Mouse (Mus musculus) midbrain, embryonic 12.5 days (tissue): ENCODE measurements at regions not wholly inside any gene's neighbourhood (a gene's known extent, or its start where the extent isn't known, plus 50 kb on each side); places are given as distances from the start of the nearest gene placed in this dataset.

Experiments used
- ATAC-seq: fragments of 200-750 bp; cut with Nextera tagmentation; 2 replicates; pipeline ENCODE4 v1.8.0; 2017; ENCODE audit warnings: low read depth, moderate TSS enrichment, moderate library complexity; ENCODE audit not compliant: low FRiP score
- H3K27ac ChIP-seq: fragments of 300-500 bp; sonication (generic); replicated peaks from 2 replicates; pipeline ENCODE4 v1.5.1; 2016; ENCODE audit warnings: mild to moderate bottlenecking
- H3K27me3 ChIP-seq: fragments of 300-500 bp; sonication (generic); 2 replicates; pipeline ENCODE4 v1.6.1; 2016; ENCODE audit warnings: mild to moderate bottlenecking
- H3K36me3 ChIP-seq: fragments of 300-500 bp; sonication (generic); 2 replicates; pipeline ENCODE4 v1.6.1; 2016
- H3K4me1 ChIP-seq: fragments of 300-500 bp; sonication (generic); 2 replicates; pipeline ENCODE4 v1.6.1; 2016
- H3K4me2 ChIP-seq: fragments of 300-500 bp; sonication (generic); replicated peaks from 2 replicates; pipeline ENCODE4 v1.6.1; 2016; ENCODE audit warnings: mild to moderate bottlenecking, moderate library complexity
- H3K4me3 ChIP-seq: fragments of 300-500 bp; sonication (generic); 2 replicates; pipeline ENCODE4 v1.5.1; 2016; ENCODE audit warnings: mild to moderate bottlenecking
- H3K9ac ChIP-seq: fragments of 300-500 bp; sonication (generic); replicated peaks from 2 replicates; pipeline ENCODE4 v1.6.1; 2016; ENCODE audit warnings: mild to moderate bottlenecking, moderate library complexity
- H3K9me3 ChIP-seq: fragments of 300-500 bp; sonication (generic); 2 replicates; pipeline ENCODE4 v1.6.1; 2016; ENCODE audit warnings: mild to moderate bottlenecking
- WGBS: fragments of 180-500 bp; shearing (Covaris S2); methylation state at CpG from one replicate; pipeline ENCODE4 v1.1.7; 2016; 5-methylcytosine and 5-hydroxymethylcytosine counted together

DNA sequence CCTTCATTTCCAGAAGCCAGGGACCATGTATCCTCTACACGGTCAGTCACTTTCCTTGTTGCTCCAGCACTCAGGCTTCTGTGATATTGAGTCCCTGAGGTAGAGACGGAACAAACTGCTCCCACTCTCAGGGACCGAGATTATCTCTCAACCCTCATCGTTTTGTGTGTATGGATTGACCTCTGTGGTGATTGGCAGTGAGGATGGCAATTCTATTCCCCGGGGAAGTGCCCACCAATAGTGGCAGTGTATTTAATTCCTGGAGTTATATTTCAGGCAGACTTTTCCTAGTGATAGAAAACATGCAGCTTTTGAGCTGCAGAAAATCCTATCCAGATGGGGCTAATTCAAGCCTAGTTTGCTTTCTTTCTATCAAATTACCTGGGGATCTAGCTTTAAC, 157.8 kb upstream of the Krr1 start:
- no peak for ATAC-seq
- no peak overlapping the region for H3K27ac ChIP-seq
- no peak overlapping the region for H3K9ac ChIP-seq
- H3K4me3 ChIP-seq = no peak overlapping the region
- WGBS = 70% methylated on average over 5 of the region's 5 CpGs
- H3K9me3 ChIP-seq = no peaks in the 10 kb centered on the region
- H3K36me3 ChIP-seq = no peaks in the 10 kb centered on the region
- no peaks in the 10 kb centered on the region for H3K27me3 ChIP-seq
- H3K4me2 ChIP-seq = no peak overlapping the region
- H3K4me1 ChIP-seq = peaks cover 3% of the 10 kb centered on the region; the same call in 1 of the 2 replicates

DNA sequence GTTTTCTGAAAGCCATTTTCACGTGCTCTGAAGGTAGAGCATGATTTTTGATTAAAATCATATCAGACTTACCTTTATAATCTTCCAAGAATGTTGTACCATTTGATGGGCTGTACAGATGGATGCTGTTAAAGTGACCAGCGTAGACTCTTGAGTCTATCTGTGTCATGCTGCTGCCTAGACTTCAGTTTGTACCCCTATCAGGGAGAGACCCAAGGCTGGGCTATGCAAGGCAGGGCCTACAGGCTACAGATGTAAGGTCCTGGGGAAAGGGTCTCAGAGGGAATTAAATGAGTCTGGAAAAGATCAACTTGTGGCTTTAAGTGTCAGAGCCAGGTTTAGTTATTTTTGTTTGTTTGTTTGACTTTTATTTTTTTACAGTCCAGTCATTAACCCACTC, 157.3 kb upstream of the Krr1 start:
- H3K4me3 ChIP-seq = no peak overlapping the region
- H3K27ac ChIP-seq = no peak overlapping the region
- H3K27me3 ChIP-seq = no peaks in the 10 kb centered on the region
- no peaks in the 10 kb centered on the region for H3K36me3 ChIP-seq
- no peak overlapping the region for H3K9ac ChIP-seq
- H3K4me1 ChIP-seq = peaks cover 3% of the 10 kb centered on the region; the same call in 1 of the 2 replicates
- H3K9me3 ChIP-seq = no peaks in the 10 kb centered on the region
- no peak overlapping the region for H3K4me2 ChIP-seq
- ATAC-seq = no peak
- WGBS = 92% methylated on average over 2 of the region's 2 CpGs

DNA sequence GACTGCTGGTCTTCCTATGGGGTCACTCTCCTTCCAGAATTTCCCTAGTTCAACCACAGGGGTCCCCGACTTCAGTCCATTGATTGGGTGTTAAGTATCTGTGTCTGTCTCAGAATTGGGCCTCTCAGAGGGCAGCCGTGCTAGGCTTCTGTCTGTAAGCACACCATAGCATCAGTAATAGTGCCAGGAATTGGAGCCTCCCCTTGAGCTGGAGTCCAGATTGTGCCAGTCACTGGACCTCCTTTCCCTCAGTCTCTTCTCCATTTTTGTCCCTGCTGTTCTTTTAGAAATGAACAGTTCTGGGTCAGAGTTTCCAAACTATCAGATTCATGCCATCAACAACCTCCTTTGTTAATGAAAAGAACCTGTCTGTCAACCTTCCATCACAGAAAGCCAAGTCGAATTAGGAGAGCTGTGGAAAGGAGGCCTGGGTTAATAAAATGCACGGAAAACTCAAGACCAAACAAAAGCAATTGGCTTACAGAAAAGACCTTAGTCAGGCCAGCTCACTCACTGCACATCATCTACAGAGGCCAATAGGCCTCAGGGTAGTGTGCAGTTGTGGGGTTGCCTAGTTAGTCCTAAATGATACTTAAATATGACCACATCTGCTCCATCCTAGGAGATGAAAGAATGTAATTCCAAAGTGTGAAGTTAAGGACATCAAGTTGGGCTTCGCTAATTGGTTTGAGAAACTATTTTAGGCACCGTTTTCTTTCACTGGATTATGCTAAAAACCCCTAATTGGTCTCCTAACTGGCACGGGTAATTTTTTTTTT, 156.5 kb upstream of the Krr1 start:
- Histone ChIP-seq H3K9ac (no peak overlapping the region), H3K4me2 (no peak overlapping the region), H3K36me3 (no peaks in the 10 kb centered on the region), H3K4me3 (no peak overlapping the region), H3K4me1 (peaks cover 3% of the 10 kb centered on the region; the same call in 1 of the 2 replicates), H3K9me3 (no peaks in the 10 kb centered on the region), H3K27ac (no peak overlapping the region), H3K27me3 (no peaks in the 10 kb centered on the region)
- ATAC-seq = no peak
- WGBS = 67% methylated on average over 7 of the region's 7 CpGs

DNA sequence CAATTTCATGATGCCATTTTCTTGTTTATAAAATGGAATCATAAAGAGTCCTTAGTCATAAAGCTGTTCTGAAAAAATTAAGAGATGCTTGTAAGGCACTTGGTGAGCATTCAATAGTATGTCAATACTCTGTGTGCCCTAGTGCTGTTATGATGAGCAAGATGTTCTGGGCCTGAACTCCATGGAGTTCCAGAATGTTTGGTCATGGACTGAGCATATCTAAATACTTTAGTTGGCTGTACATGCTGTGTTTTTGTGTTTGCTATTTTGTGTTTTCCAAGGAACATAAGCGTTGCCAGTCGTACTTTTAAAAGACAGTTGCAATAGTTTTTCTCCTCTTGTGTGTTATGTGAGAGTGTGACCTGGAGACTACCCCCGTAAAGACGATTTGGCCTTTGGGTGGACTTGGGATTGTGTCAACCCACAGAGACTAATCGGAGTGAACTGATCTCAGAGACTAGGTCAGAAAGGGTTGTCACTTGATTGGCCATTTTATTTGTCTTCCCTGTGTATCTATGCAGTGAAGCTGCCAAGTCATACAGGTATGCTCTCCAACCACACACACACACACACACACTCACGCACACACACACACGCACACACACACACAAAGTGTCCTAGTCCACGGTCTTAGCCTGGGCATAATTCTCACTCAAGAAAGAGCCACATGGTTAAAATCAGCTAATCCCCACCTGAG, 152.6 kb upstream of the Krr1 start:
- H3K4me2 ChIP-seq = no peak overlapping the region
- no peak overlapping the region for H3K9ac ChIP-seq
- H3K36me3 ChIP-seq = no peaks in the 10 kb centered on the region
- WGBS = 96% methylated on average over 8 of the region's 8 CpGs
- no peak overlapping the region for H3K4me3 ChIP-seq
- no peak for ATAC-seq
- no peak overlapping the region for H3K27ac ChIP-seq
- H3K9me3 ChIP-seq = no peaks in the 10 kb centered on the region
- no peaks in the 10 kb centered on the region for H3K27me3 ChIP-seq
- H3K4me1 ChIP-seq = peaks cover 3% of the 10 kb centered on the region; the same call in 1 of the 2 replicates

DNA sequence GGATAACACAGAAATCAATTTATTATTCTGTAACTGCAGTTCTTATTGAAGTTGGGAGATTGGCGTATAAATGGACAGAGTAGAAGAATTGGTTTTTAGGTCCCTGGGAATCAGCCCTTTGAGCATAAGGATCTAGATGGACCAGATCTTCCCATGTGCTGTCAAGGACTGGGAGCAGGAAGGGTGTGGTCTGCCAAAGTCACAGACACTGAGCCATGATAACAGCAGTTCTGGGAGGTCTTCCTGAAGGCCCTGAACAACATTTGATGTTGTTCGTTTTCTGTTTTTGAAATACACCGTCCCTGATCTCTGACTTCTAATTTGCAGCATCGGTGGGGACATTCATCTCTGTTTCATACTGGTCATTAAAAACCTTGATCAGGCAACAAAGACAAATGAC, 147.6 kb upstream of the Krr1 start:
- Histone ChIP-seq H3K27ac (no peak overlapping the region), H3K36me3 (no peaks in the 10 kb centered on the region), H3K9me3 (no peaks in the 10 kb centered on the region), H3K4me3 (no peak overlapping the region), H3K9ac (no peak overlapping the region), H3K27me3 (no peaks in the 10 kb centered on the region), H3K4me1 (no peaks in the 10 kb centered on the region), H3K4me2 (no peak overlapping the region)
- no peak for ATAC-seq
- WGBS = 94% methylated on average over 4 of the region's 4 CpGs

DNA sequence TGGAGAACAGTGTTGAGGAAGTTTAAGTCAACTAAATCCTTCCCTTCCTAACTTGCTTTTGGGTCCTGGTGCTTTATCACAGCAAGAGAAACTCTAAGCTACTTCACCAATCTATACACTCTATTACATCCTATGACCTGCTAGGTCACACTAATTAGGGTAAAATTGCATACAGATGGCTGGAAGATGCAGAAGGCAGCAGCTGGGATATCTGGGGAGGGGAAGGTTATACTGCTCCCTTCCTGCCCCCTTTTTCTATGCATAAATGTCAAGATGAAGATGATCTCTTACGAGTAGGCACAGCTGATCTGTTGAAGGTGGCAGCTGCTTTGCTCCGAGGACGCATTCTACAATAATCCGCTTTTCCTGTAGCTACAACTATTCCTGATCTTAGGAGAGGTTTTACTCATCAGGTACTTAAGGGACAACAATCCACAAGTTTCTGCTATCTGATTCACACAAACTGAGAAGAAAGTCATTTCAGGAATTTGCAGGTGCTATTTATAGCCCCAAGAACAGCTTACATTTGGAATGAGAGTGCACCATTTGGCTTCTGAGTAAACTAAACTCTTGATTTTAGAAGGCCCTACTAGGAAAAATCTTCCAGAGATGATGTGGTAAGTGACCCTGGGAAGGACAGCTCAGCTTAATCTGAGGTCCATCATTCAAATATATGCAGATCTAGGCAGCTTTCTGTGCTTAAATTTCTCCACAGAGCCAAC, 146.3 kb upstream of the Krr1 start:
- no peaks in the 10 kb centered on the region for H3K36me3 ChIP-seq
- no peaks in the 10 kb centered on the region for H3K4me1 ChIP-seq
- H3K4me3 ChIP-seq = no peak overlapping the region
- H3K9me3 ChIP-seq = no peaks in the 10 kb centered on the region
- H3K9ac ChIP-seq = no peak overlapping the region
- no peak overlapping the region for H3K4me2 ChIP-seq
- 85% methylated on average over 4 of the region's 4 CpGs for WGBS
- no peak overlapping the region for H3K27ac ChIP-seq
- H3K27me3 ChIP-seq = no peaks in the 10 kb centered on the region
- ATAC-seq = no peak

DNA sequence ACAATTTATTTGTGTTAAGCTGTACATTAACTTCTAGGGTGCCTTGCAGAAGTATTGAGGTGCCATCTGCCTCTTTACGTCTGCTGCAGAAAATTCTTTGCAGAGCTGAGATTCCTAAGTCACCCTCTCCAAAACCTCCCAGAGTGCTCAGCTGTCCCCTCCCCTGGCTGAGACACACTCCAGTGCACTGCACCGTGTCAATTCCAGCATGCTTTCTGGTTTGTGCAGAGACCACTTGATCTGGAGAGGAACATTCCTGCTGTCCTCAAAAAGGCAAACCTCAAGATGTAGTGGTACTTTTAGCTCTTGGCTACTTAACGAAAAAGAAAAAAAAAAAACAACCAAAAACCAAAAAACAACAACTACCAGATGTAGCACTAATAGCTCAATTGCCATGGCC, 145.2 kb upstream of the Krr1 start:
- H3K9ac ChIP-seq = no peak overlapping the region
- H3K36me3 ChIP-seq = no peaks in the 10 kb centered on the region
- no peaks in the 10 kb centered on the region for H3K4me1 ChIP-seq
- H3K9me3 ChIP-seq = no peaks in the 10 kb centered on the region
- no peak for ATAC-seq
- H3K27ac ChIP-seq = no peak overlapping the region
- H3K4me2 ChIP-seq = no peak overlapping the region
- H3K4me3 ChIP-seq = no peak overlapping the region
- H3K27me3 ChIP-seq = no peaks in the 10 kb centered on the region
- WGBS = 70% methylated on average over 3 of the region's 3 CpGs

DNA sequence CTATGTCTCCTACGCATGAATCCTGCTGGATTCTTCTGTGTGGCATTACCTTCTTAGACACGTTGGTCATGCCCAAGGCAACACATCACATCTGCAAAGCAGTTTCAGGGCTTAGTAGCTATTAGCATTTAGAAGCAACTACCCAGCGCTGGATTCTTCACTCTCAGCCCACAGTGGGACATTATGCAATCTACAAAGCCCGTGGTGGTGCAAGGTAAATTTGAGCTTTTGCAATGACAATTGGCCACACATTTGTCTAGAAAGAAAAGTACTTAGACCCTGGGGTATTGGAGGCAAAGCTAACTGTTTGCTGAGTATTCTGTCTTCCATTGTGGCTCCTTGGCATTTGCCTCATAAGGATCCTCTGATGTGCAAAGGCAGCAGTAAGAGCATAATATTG, 144.5 kb upstream of the Krr1 start:
- Histone ChIP-seq H3K4me3 (no peak overlapping the region), H3K27me3 (no peaks in the 10 kb centered on the region), H3K4me2 (no peak overlapping the region), H3K9me3 (no peaks in the 10 kb centered on the region), H3K27ac (no peak overlapping the region), H3K36me3 (no peaks in the 10 kb centered on the region), H3K4me1 (no peaks in the 10 kb centered on the region), H3K9ac (no peak overlapping the region)
- WGBS = 81% methylated on average over 4 of the region's 4 CpGs
- no peak for ATAC-seq

DNA sequence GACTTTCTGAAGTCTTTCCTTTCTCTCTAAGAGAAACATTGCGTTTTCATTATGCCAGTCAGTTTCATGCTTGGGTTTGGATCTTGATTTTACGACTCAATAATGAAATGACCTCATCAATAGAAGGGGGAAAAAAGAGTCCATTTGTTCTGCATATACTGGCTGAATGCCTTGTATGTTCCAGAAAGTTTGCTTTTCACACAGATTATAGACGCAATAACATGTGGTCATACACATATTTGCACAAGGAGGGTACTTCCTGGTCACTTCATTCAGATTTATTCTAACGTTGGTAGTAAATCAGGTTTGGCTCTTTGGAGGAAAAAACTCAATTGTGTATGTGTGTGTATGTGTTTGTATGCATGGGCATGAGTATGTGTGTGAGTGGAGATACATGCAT, 143.9 kb upstream of the Krr1 start:
- H3K27me3 ChIP-seq = no peaks in the 10 kb centered on the region
- no peak overlapping the region for H3K9ac ChIP-seq
- 88% methylated on average over 4 of the region's 4 CpGs for WGBS
- H3K9me3 ChIP-seq = no peaks in the 10 kb centered on the region
- no peak overlapping the region for H3K4me2 ChIP-seq
- no peaks in the 10 kb centered on the region for H3K4me1 ChIP-seq
- no peak overlapping the region for H3K4me3 ChIP-seq
- no peak overlapping the region for H3K27ac ChIP-seq
- ATAC-seq = no peak
- H3K36me3 ChIP-seq = no peaks in the 10 kb centered on the region

DNA sequence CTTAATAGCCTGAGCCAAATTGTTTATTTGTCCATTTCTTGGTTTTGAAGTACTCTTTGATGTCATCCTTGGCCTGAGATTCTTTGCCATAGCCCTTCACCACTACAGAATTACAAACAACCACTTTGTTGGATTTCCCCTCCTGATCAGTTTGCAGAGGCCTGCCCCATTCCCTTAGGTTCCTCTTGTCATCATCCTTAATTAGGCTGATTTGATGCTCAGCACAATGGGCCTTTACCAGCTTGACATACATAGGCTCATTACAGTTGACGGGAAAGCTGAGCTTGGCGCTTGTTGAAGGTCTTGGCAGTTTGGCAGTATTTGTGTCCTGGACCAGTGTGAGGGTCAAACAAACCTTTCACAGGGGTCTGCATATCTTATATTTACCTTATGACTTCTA, 143.2 kb upstream of the Krr1 start:
- H3K4me1 ChIP-seq = no peaks in the 10 kb centered on the region
- H3K4me2 ChIP-seq = no peak overlapping the region
- ATAC-seq = no peak

DNA sequence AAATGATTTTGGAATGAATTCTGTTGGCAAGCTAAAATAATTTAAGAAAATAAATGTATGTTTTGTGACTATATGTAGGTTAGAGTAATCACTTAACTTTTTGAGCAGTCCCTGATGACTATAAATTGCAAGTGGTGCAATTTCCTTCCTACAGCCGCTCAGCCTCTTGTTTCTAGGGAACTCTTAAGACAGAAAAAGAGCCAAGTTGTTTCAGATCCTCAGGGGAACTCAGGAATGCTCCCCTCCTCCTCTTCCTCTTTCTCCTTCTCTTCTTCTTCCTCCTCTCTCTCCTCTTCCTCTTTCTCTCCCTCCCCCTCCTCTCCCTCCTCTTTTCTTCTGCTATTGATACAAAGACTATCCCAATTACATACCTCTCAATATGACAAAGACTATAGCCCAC, 141.4 kb upstream of the Krr1 start:
- Histone ChIP-seq H3K27ac (no peak overlapping the region), H3K4me2 (no peak overlapping the region), H3K9ac (no peak overlapping the region), H3K4me1 (peaks cover under 1% of the 10 kb centered on the region), H3K36me3 (no peaks in the 10 kb centered on the region), H3K9me3 (no peaks in the 10 kb centered on the region), H3K4me3 (no peak overlapping the region), H3K27me3 (no peaks in the 10 kb centered on the region)
- WGBS = 88% methylated on average over 1 of the region's 1 CpGs
- ATAC-seq = no peak

More for the DNA sequence above, 143.2 kb upstream of the Krr1 start:
- H3K9me3 ChIP-seq = no peaks in the 10 kb centered on the region
- no peak overlapping the region for H3K9ac ChIP-seq
- H3K4me3 ChIP-seq = no peak overlapping the region
- no peak overlapping the region for H3K27ac ChIP-seq
- no peaks in the 10 kb centered on the region for H3K27me3 ChIP-seq
- H3K36me3 ChIP-seq = no peaks in the 10 kb centered on the region
- 85% methylated on average over 2 of the region's 2 CpGs for WGBS

DNA sequence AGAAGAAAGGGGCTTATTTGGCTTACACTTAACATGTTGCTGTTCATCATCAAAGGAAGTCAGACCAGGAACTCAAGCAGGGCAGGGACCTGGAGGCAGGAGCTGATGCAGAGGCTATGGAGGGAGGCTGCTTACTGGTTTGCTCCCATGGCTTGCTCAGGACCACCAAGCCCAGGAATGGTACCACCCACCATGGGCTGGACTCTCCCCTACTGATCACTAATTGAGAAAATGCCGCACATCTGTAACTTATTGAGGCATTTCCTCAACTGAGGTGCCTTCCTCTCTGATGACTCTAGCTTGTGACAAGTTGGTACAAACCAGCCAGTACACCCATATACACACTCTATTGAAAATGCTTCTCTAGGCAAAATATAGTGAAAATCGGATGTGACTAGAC, 138.9 kb upstream of the Krr1 start:
- WGBS = 81% methylated on average over 2 of the region's 2 CpGs

More for the DNA sequence above, 138.9 kb upstream of the Krr1 start:
- Histone ChIP-seq H3K4me2 (no peak overlapping the region), H3K27me3 (no peaks in the 10 kb centered on the region), H3K4me3 (no peak overlapping the region), H3K36me3 (no peaks in the 10 kb centered on the region), H3K4me1 (peaks cover 7% of the 10 kb centered on the region), H3K27ac (no peak overlapping the region), H3K9me3 (no peaks in the 10 kb centered on the region), H3K9ac (no peak overlapping the region)
- ATAC-seq = no peak
